Mouse (Mus musculus) right cerebral cortex, postnatal 10 days (tissue): Measurements from ENCODE around the gene Zfp688.
"Not testable (repeated sequence)": the region's sequence is repeated elsewhere in the genome, so short reads cannot be mapped to it uniquely, and the experiment has no call there.

Experiments used
- DNase-seq, 2 experiments: peaks; one replicate each; pipeline ENCODE4 v3.0.0; 2021; ENCODE audit warnings: low spot score in 2 of 2

Zfp688 gene

GRCm38 (mm10) chr7:127411418-127411817 is 10.4 kb downstream of the Zfp688 start:
- no peak for DNase-seq

GRCm38 (mm10) chr7:127406002-127406987 is 15.6 kb downstream of the Zfp688 start, which contains the start of gene Zfp764:
Zfp764 (minus strand) TSS chr7:127406822.
- DNase-seq = peak; percentile 88

- DNase-seq = not testable (repeated sequence)
Observed at GRCm38 (mm10) chr7:127404101-127404500, 17.8 kb downstream of the Zfp688 start.

GRCm38 (mm10) chr7:127402980-127403379 is 18.9 kb downstream of the Zfp688 start:
- DNase-seq = no peak

GRCm38 (mm10) chr7:127400355-127400754 is 21.5 kb downstream of the Zfp688 start:
- DNase-seq = no peak

GRCm38 (mm10) chr7:127393944-127394333 is 27.9 kb downstream of the Zfp688 start:
- DNase-seq = no peak

- DNase-seq = peak; percentile 97 to 98
Observed at GRCm38 (mm10) chr7:127393157-127393943, 28.5 kb downstream of the Zfp688 start, which contains the start of gene E430018J23Rik. E430018J23Rik (minus strand) TSS chr7:127393629.

- DNase-seq = no peak
Observed at GRCm38 (mm10) chr7:127392251-127392824, 29.5 kb downstream of the Zfp688 start.

GRCm38 (mm10) chr7:127391538-127391937 is 30.3 kb downstream of the Zfp688 start:
- DNase-seq = peak in 1 of 2 experiments; percentile 26

DNA sequence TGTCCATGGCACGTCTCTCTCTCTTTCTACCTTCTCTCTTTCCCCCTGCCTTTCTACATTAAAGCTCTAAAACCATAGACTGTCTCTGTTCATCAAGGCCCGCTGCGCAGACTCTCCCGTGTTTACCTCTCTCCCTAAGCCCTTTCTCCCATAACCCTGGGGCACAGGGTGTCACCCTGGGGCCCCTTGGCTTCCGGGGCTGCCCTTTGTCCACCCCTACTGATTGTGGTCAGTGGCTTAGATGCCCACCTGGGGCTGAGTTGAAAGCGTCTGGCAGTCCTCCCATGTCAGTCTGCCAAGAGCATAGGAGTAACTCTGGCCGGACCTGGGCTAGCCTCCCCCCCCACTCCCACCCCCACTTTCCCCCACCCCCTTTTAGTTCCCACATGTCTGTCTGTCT is 31.6 kb downstream of the Zfp688 start:
- no peak for DNase-seq

- DNase-seq = not testable (repeated sequence)
Observed at GRCm38 (mm10) chr7:127388201-127388600, 33.7 kb downstream of the Zfp688 start.

GRCm38 (mm10) chr7:127386641-127387392 is 35.1 kb downstream of the Zfp688 start, which contains the start of gene 9130019O22Rik:
9130019O22Rik (minus strand) TSS chr7:127387166.
- DNase-seq = peak; percentile 94 to 96

DNA sequence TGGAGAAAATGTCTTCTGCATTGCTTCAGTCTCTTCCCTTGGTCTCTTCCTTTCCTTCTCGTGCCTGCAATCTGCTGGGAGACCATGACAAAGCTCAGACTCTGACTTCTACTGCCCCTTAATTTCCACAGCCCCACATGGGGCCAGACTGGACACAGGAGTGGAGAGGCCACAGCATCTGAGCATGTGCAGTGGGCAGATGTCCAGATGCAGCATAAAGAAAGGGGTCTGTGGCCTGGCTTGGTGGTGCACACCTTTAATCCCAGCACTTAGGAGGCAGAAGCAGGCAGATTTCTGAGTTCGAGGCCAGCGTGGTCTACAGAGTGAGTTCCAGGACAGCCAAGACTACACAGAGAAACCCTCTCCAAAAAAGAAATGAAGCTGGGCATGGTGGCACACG is 36.3 kb downstream of the Zfp688 start:
- not testable (repeated sequence) for DNase-seq

- DNase-seq = no peak
Observed at GRCm38 (mm10) chr7:127378310-127378921, 43.5 kb downstream of the Zfp688 start.

DNA sequence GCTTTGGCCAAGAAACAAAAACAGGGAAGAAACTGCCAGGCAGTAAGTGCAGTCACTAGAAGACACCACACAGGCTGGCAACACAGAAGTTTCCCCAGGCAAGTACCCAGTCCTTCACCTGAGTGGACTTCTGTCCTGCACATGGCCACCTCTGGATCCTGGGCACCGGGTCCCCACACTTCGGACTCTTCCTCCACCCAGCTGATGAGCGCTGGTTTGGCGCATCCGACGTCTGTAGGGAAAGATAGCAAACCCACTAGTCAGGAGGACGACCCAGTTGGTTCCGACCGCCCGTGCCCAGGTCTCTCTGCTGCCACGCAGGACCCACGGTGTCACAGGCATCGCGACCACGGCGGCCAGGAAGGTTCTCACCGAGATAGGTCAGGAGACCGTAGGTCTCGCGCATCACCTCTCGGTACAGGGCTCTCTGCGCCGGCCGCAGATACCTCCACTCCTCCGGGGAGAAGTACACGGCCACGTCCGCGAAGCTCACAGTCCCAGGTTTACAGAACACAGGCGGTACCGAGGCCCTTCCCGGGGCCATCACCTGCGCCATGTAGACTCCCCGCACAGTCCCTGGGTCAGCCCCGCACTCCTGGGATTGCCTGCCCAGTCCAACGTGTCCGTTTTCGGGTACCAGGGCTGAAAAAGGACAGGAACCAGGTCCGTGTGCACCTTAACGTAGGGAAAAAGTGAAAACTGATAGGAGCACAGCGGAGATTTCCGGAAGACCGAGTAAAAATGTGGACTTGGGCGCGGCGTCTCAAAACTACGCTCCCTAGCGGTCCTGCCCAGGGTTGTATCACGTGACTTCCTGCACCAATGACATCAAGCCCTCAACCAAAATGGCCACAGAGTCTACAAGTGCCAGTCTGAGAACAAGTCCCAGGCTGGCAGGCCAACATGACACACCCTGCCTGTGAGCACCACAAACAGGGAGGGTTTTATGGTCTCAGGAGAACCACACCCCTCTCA is 46.3 kb downstream of the Zfp688 start, which contains the start of gene Zfp747:
Zfp747 (minus strand) TSS at position 780 of the 975 bp plus-strand sequence.
- peak; percentile 94 to 96 for DNase-seq

DNA sequence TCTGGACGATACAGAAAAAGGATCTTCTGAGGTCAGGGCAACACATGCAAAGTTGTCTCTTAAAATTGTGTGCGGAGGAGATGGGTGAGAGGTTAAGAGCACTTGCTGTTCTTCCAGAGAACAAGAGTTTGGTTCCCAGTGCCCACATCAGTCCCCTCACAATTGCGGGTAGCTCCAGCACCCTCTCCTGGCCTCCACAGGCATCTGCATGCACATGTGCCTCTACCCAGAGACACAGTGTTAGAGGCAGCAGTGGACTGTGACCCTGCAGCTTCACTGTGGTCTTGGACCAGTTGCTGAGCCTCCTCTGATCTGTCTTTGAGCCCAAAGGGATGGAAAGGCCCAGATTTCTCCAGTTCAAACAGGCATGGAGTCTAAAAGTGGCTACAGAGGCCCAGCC is 50.0 kb downstream of the Zfp688 start:
- DNase-seq = not testable (repeated sequence)

DNA sequence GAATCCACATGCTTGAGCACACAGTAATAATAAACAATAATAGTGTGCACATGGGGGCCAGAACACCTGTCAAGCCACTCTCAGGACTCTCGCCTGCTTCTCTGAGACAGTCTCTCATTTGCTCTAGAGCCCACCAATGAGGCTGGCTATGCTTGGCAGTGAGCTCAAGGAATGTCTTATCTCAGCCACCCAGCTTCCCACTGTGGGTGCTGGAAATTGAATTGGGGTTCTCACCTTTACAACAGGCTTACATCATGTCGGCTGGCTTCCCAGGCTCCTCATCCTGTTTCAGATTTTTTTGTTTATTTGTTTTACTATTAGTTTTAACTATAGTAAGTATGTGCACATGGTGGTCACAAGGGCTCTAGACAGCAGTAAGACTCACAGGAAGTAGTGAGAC is 50.7 kb downstream of the Zfp688 start:
- no peak for DNase-seq
